Mouse (Mus musculus): ENCODE results near the gene Pyroxd2. TPM values are rescaled to one million over a fixed set of nuclear protein-coding genes. Genes with fewer than 3 reads are reported as not detected.
A peak's percentile ranks its signal among the peaks of the same experiment; 100 is the strongest.
"Not testable (repeated sequence)": the region's sequence is repeated elsewhere in the genome, so short reads cannot be mapped to it uniquely, and the experiment has no call there.

Pyroxd2 gene
- 5.4 and 5.9 TPM in 2 replicates for polyA plus RNA-seq (2012; rRNA removed)

DNA sequence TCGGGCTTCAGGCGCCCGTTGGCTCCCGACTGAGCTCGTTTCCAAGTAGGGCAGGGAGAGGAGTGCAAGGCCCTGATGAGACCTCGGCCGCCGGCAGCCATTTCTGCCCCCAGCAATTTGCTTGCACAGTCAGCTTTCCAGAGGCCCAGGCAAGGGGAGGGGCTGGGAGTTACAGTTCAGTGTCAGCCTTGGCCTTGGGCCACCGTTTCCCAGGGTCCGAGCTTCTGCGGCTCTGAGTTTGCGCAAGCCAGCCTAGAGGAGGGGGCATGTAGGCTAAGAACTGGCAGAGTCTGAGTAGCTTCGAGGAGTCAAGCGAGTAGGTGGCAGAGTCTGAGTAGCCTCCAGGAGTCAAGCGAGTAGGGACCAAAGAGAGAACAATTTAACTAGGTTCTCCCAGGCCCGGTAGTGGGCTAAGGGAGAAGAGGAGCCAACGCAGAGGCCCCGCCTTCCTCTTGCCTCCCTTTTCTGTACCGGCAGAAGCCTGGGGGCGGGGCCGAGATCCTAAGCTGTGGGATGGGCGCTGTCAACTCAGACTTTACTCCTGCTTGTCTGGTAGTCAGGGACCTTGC is at the start of gene Pyroxd2:
Gene Pyroxd2 (minus strand): TSS at position 413 of the 569 bp plus-strand sequence.
- no peaks in the 10 kb centered on the region for H3K36me3 ChIP-seq (ENCODE audit: control insufficient read depth, insufficient read depth, low read length)
- peak within 1 kb of the TSS; percentile 56 for H3K4me3 ChIP-seq (ENCODE audit: control insufficient read depth, low read depth, low read length)
- no peaks in the 10 kb centered on the region for H3K27me3 ChIP-seq (ENCODE audit: control insufficient read depth, insufficient read depth, low read length)
- TF ChIP-seq CTCF (IDR thresholded peaks at IDR 0.05; ENCODE audit: control insufficient read depth, insufficient read depth, insufficient replicate concordance, low read depth, low read length), result no peak
- TF ChIP-seq POLR2A (IDR thresholded peaks at IDR 0.05; ENCODE audit: control insufficient read depth, low read depth, low read length), result 0 out of 2 replicates have a peak, but pooled peaks have one; percentile 41
- H3K4me1 ChIP-seq (ENCODE audit: control insufficient read depth, insufficient read depth, low read length), result peaks cover 4% of the 10 kb centered on the region
- H3K27ac ChIP-seq (ENCODE audit: control insufficient read depth, insufficient read depth, low read depth, low read length), result peak within 1 kb of the TSS; percentile 32; the same call in 1 of the 2 replicates

DNA sequence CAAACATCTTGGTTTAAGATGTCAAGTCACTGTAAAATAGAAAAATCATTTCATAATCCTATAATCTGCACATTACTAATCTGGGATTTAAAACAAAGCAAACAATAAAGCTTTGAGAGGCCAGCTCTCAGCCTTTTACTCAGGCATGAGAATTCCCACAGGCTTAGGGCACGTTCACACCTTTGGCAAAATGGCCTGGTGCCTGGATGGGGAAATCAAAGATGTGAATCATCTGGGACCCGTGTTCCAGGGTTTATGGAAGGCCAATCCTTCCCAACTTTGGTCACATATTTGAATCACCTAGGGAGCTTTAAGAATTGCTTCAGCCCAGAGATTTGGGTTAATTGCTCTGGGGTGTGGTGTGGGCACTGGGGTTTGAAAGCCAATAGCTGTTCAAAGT is 45.3 kb upstream of the Pyroxd2 start:
- peaks cover 5% of the 10 kb centered on the region for H3K4me1 ChIP-seq (ENCODE audit: control insufficient read depth, insufficient read depth, low read length)
- H3K27ac ChIP-seq (ENCODE audit: control insufficient read depth, insufficient read depth, low read depth, low read length), result no peak overlapping the region
- H3K36me3 ChIP-seq (ENCODE audit: control insufficient read depth, insufficient read depth, low read length), result no peaks in the 10 kb centered on the region
- H3K27me3 ChIP-seq (ENCODE audit: control insufficient read depth, insufficient read depth, low read length), result no peaks in the 10 kb centered on the region; the same call in none of the 2 replicates
- TF ChIP-seq CTCF (IDR thresholded peaks at IDR 0.05; ENCODE audit: control insufficient read depth, insufficient read depth, insufficient replicate concordance, low read depth, low read length), result no peak
- TF ChIP-seq POLR2A (IDR thresholded peaks at IDR 0.05; ENCODE audit: control insufficient read depth, low read depth, low read length), result no peak
- no peak overlapping the region for H3K4me3 ChIP-seq (ENCODE audit: control insufficient read depth, low read depth, low read length)

DNA sequence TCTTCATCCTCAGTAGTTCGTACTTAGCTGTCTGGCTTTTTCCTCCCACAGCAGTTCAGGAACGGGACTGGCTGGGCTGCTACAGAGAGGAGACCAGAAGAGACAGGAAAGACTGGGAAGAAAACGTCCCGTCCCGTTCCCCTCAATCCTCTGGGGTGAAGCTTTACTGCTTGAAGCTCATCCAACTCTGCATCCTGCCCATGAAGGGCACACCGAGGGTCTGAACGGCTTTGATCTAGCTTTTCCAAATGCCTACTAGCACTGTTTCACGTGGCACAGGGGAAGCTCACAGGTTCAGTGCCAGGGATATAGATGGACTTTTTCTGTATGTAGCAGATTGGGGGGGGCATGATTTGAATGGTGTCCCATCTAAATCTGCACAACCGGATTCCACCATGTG is 43.2 kb upstream of the Pyroxd2 start:
- no peak overlapping the region for H3K27ac ChIP-seq (ENCODE audit: control insufficient read depth, insufficient read depth, low read depth, low read length)
- H3K4me1 ChIP-seq (ENCODE audit: control insufficient read depth, insufficient read depth, low read length), result peaks cover 5% of the 10 kb centered on the region
- no peak for TF ChIP-seq POLR2A (IDR thresholded peaks at IDR 0.05; ENCODE audit: control insufficient read depth, low read depth, low read length)
- no peak for TF ChIP-seq CTCF (IDR thresholded peaks at IDR 0.05; ENCODE audit: control insufficient read depth, insufficient read depth, insufficient replicate concordance, low read depth, low read length)
- no peak overlapping the region; the same call in 1 of the 2 replicates for H3K4me3 ChIP-seq (ENCODE audit: control insufficient read depth, low read depth, low read length)
- no peaks in the 10 kb centered on the region for H3K36me3 ChIP-seq (ENCODE audit: control insufficient read depth, insufficient read depth, low read length)
- no peaks in the 10 kb centered on the region; the same call in none of the 2 replicates for H3K27me3 ChIP-seq (ENCODE audit: control insufficient read depth, insufficient read depth, low read length)

GRCm38 (mm10) chr19:42794914-42795613 is 42.5 kb upstream of the Pyroxd2 start:
- no peaks in the 10 kb centered on the region; the same call in none of the 2 replicates for H3K27me3 ChIP-seq (ENCODE audit: control insufficient read depth, insufficient read depth, low read length)
- H3K27ac ChIP-seq (ENCODE audit: control insufficient read depth, insufficient read depth, low read depth, low read length), result no peak overlapping the region
- TF ChIP-seq POLR2A (IDR thresholded peaks at IDR 0.05; ENCODE audit: control insufficient read depth, low read depth, low read length), result 0 out of 2 replicates have a peak, but pooled peaks have one; percentile 33
- peak; percentile 87 for TF ChIP-seq CTCF (IDR thresholded peaks at IDR 0.05; ENCODE audit: control insufficient read depth, insufficient read depth, insufficient replicate concordance, low read depth, low read length)

DNA sequence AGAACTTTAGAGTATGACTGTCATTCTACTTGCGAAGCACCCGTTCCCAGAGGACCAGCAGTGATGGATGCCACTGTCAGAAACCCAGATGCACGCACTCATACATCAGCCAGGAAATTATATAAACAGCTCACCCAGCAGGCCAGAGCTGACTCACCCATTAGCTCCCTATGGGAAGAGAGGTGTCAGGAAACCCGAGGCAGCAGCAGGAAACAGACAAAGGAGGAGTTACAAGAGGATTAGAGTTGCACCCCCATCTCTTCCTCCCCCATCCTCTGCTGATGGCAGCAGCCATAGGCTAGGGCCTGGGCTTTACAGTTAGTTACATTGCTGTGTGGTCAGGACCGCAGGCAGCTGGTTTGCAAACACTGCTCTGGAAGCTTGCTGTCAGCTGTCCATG is 35.7 kb upstream of the Pyroxd2 start:
- TF ChIP-seq POLR2A (IDR thresholded peaks at IDR 0.05; ENCODE audit: control insufficient read depth, low read depth, low read length), result no peak
- no peak for TF ChIP-seq CTCF (IDR thresholded peaks at IDR 0.05; ENCODE audit: control insufficient read depth, insufficient read depth, insufficient replicate concordance, low read depth, low read length)
- Histone ChIP-seq H3K27ac (ENCODE audit: control insufficient read depth, insufficient read depth, low read depth, low read length) (no peak overlapping the region), H3K4me3 (ENCODE audit: control insufficient read depth, low read depth, low read length) (no peak overlapping the region)

More at GRCm38 (mm10) chr19:42794914-42795613, 42.5 kb upstream of the Pyroxd2 start:
- H3K4me1 ChIP-seq (ENCODE audit: control insufficient read depth, insufficient read depth, low read length), result peaks cover 5% of the 10 kb centered on the region
- peak overlapping the region; percentile 65 for H3K4me3 ChIP-seq (ENCODE audit: control insufficient read depth, low read depth, low read length)
- no peaks in the 10 kb centered on the region for H3K36me3 ChIP-seq (ENCODE audit: control insufficient read depth, insufficient read depth, low read length)

DNA sequence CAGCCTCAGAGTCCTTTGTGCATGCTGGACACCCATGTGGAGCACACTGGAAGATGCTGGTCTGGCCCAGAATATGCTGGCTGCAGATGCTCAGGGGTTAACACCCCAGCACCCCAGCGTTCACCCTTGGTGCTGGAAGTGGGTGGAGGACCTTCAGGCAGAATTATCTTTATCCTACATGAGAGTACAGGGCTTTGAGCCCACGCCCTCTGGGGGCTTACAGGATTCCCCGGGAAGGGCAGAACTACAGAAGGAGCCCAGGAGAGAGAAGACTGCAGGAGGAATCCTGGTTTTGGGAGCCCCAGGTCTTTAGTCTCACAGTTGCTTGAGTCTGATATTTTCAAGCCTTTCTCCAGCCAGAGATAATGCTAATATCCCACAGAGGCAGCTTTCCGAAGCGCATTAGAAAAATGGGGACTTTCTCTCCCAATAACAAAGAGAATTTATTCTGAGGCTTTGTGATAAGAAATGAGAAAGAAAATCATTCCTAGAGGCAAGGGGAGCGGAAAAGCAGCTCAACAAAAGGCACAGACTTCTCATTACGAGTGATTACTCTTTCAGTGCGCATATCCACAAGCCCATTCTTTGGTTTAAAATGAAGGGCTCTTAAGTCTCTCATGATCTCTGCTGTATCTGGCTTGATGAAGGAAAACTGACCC is 33.1 kb upstream of the Pyroxd2 start:
- TF ChIP-seq CTCF (IDR thresholded peaks at IDR 0.05; ENCODE audit: control insufficient read depth, insufficient read depth, insufficient replicate concordance, low read depth, low read length), result no peak
- Histone ChIP-seq H3K27ac (ENCODE audit: control insufficient read depth, insufficient read depth, low read depth, low read length) (no peak overlapping the region), H3K4me1 (ENCODE audit: control insufficient read depth, insufficient read depth, low read length) (0 out of 2 replicates have a peak, but pooled peaks cover 2% of the 10 kb centered on the region), H3K27me3 (ENCODE audit: control insufficient read depth, insufficient read depth, low read length) (no peaks in the 10 kb centered on the region), H3K4me3 (ENCODE audit: control insufficient read depth, low read depth, low read length) (no peak overlapping the region), H3K36me3 (ENCODE audit: control insufficient read depth, insufficient read depth, low read length) (no peaks in the 10 kb centered on the region)

More for the DNA sequence above, 35.7 kb upstream of the Pyroxd2 start:
- Histone ChIP-seq H3K27me3 (ENCODE audit: control insufficient read depth, insufficient read depth, low read length) (no peaks in the 10 kb centered on the region), H3K4me1 (ENCODE audit: control insufficient read depth, insufficient read depth, low read length) (no peaks in the 10 kb centered on the region), H3K36me3 (ENCODE audit: control insufficient read depth, insufficient read depth, low read length) (no peaks in the 10 kb centered on the region)

DNA sequence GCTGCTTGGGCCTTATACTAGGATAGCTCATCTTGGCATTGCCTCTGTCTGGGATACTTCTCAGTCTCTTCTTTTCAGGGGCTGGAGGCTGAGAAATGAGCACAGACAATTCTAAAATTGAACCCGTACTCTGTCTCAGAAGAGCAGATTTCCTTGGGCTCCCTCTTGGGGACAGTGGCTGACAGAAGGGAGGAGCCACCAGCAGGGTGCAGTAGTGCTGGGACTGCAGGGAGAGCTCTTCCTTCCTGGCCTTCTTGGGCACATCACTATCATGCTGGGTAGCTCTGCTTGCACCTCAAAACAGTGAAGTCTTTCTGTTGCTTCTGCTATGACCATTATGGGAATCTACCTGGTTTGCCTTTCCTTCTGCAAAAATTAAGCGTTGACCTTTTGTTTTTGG is 32.6 kb upstream of the Pyroxd2 start:
- Histone ChIP-seq H3K4me1 (ENCODE audit: control insufficient read depth, insufficient read depth, low read length) (peaks cover 3% of the 10 kb centered on the region; the same call in 1 of the 2 replicates), H3K27ac (ENCODE audit: control insufficient read depth, insufficient read depth, low read depth, low read length) (no peak overlapping the region), H3K4me3 (ENCODE audit: control insufficient read depth, low read depth, low read length) (no peak overlapping the region), H3K27me3 (ENCODE audit: control insufficient read depth, insufficient read depth, low read length) (no peaks in the 10 kb centered on the region), H3K36me3 (ENCODE audit: control insufficient read depth, insufficient read depth, low read length) (no peaks in the 10 kb centered on the region)
- TF ChIP-seq CTCF (IDR thresholded peaks at IDR 0.05; ENCODE audit: control insufficient read depth, insufficient read depth, insufficient replicate concordance, low read depth, low read length) (no peak), POLR2A (IDR thresholded peaks at IDR 0.05; ENCODE audit: control insufficient read depth, low read depth, low read length) (no peak)

GRCm38 (mm10) chr19:42780156-42780538 is 27.6 kb upstream of the Pyroxd2 start:
- H3K27me3 ChIP-seq (ENCODE audit: control insufficient read depth, insufficient read depth, low read length); H3K36me3 ChIP-seq (ENCODE audit: control insufficient read depth, insufficient read depth, low read length); H3K27ac ChIP-seq (ENCODE audit: control insufficient read depth, insufficient read depth, low read depth, low read length); H3K4me1 ChIP-seq (ENCODE audit: control insufficient read depth, insufficient read depth, low read length): not testable (repeated sequence)
- H3K4me3 ChIP-seq (ENCODE audit: control insufficient read depth, low read depth, low read length), result peak overlapping the region; percentile 90

Measured in testis, adult 2 months (tissue).